Mouse (Mus musculus) heart, adult 2 months (tissue): ENCODE data around the gene Tmem214. TPM values are rescaled to one million over a fixed set of nuclear protein-coding genes. Genes with fewer than 3 reads are reported as not detected.

Experiments used
- DNase-seq, 2 experiments: peaks; one replicate each; pipeline ENCODE4 v3.0.0; 2021
- H3K27ac ChIP-seq: fragments of 200-600 bp; 2 replicates; pipeline ENCODE4 v1.8.1; 2022
- H3K27me3 ChIP-seq: fragments of 200-500 bp; 2 replicates; pipeline ENCODE4 v1.6.1; 2012; ENCODE audit warnings: mild to moderate bottlenecking, low read length, inconsistent platforms, mixed read lengths; ENCODE audit not compliant: control insufficient read depth, insufficient read depth
- H3K36me3 ChIP-seq: fragments of 200-500 bp; 2 replicates; pipeline ENCODE4 v1.6.1; 2012; ENCODE audit warnings: low read length, inconsistent platforms; ENCODE audit not compliant: control insufficient read depth, insufficient read depth
- H3K4me1 ChIP-seq: fragments of 200-500 bp; 2 replicates; pipeline ENCODE4 v1.6.1; 2011; ENCODE audit warnings: low read length; ENCODE audit not compliant: control insufficient read depth, insufficient read depth
- H3K4me3 ChIP-seq: fragments of 200-600 bp; 2 replicates; pipeline ENCODE4 v1.8.1; 2022
- H3K79me2 ChIP-seq: fragments of 200-500 bp; replicated peaks from 2 replicates; pipeline ENCODE4 v1.6.1; 2012; ENCODE audit warnings: mild to moderate bottlenecking, inconsistent platforms, low read length, moderate library complexity, mixed read lengths; ENCODE audit not compliant: control insufficient read depth, insufficient read depth
- H3K9ac ChIP-seq: fragments of 200-500 bp; 2 replicates; pipeline ENCODE4 v1.6.1; 2012; ENCODE audit warnings: low read depth, mild to moderate bottlenecking, control low read depth, inconsistent platforms, low read length, mixed read lengths
- CTCF ChIP-seq: fragments of 200-600 bp; IDR thresholded peaks from 2 replicates; pipeline ENCODE4 v1.8.1; 2022; ENCODE audit warnings: antibody characterized with exemption, mild to moderate bottlenecking, moderate library complexity
- EP300 ChIP-seq: fragments of 200-500 bp; IDR thresholded peaks from 2 replicates; pipeline ENCODE4 v1.6.1; 2011; ENCODE audit warnings: low read depth, low read length, control low read depth; ENCODE audit not compliant: insufficient read depth
- POLR2A ChIP-seq: fragments of 200-500 bp; IDR thresholded peaks from 2 replicates; pipeline ENCODE4 v1.6.1; 2011; ENCODE audit warnings: mild to moderate bottlenecking, low read depth, low read length, control low read depth; ENCODE audit not compliant: insufficient read depth
- WGBS: fragments of 180-500 bp; shearing (Covaris S2); methylation state at CpG from one replicate; pipeline ENCODE4 v1.1.7; 2018; 5-methylcytosine and 5-hydroxymethylcytosine counted together
- intact Hi-C: fragments of 180-260 bp; cut with DNase I; formaldehyde crosslinking; loops from one replicate; pipeline ENCODE4 v1.15.1; 2025
- polyA plus RNA-seq: library from polyadenylated mRNA; depleted of rRNA; stranded (reverse); fragments of >200 nt; gene quantifications from 2 replicates; pipeline ENCODE4 v1.2.3, GENCODE M21; 2012
- total RNA-seq, 2 experiments: library from RNA; stranded (reverse); gene quantifications; 2 replicates each; pipeline ENCODE4 v1.2.3; 2021

Tmem214 gene
- total and polyA plus RNA-seq, 3 experiments, result 34.7 to 55.7 (median 37.5) TPM

DNA sequence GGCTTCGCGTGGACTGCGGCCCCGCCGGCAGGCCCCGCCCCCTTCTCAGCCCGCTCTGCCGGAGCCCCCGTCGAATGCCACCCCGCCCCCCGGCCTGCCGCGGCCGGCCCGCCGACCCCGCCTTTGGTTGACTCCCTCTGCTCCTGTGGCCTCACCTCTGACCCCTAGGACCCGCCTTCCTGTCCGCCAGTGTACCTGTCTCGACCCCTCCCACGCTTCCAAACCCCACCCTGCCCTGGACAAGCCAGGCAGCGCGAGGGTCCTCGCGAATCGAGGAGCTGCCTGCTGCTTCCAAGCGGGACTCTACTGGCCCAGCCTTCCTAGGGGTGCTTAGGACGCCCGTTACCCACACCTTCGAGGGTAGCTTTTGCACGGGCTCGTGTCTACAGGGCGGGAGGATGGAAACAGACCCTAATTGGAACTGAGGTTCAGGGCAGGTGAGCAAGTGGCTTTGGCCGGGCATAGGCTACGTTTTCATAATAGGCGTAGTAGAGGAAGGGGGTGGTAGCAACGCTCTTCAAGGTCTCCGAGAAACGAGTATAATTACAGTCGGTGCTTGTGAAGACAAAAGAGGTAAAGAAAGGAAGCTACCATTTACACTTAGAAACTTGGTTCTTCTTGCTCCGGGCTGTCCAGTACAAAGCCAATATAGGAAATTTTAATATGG, 21.4 kb downstream of the Tmem214 start:
- H3K9ac ChIP-seq, result peak overlapping the region; percentile 61
- WGBS, result 2% methylated on average over 37 of the region's 42 CpGs
- no peak for DNase-seq
- H3K4me1 ChIP-seq, result no peaks in the 10 kb centered on the region
- no peaks in the 10 kb centered on the region for H3K79me2 ChIP-seq
- peak overlapping the region; percentile 86 for H3K27ac ChIP-seq
- intact Hi-C loops, result no loop called here
- H3K4me3 ChIP-seq, result peak overlapping the region; percentile 84
- TF ChIP-seq EP300 (no peak), POLR2A (no peak), CTCF (no peak)
- no peaks in the 10 kb centered on the region for H3K27me3 ChIP-seq
- H3K36me3 ChIP-seq, result no peaks in the 10 kb centered on the region

DNA sequence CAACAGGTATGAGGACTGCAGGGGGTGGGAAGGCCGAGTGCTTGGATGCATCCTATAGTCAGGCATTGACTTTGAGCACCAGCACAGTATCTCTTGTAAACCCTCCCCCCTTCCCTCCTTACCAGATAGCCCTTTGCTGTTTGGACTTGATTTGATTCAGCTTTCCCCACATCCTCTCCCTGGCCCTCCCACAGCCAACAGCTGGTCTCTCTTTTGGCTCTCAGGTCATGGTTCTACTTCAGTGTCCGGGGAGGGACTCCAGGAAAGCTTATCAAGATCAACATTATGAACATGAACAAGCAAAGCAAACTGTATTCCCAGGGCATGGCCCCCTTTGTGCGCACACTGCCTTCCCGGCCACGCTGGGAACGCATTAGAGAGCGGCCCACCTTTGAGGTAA, 22.6 kb downstream of the Tmem214 start:
- Histone ChIP-seq H3K9ac (no peak overlapping the region), H3K27me3 (no peaks in the 10 kb centered on the region), H3K27ac (no peak overlapping the region), H3K79me2 (no peaks in the 10 kb centered on the region), H3K36me3 (no peaks in the 10 kb centered on the region), H3K4me3 (no peak overlapping the region), H3K4me1 (no peaks in the 10 kb centered on the region)
- no peak for DNase-seq
- intact Hi-C loops, result loop anchor here (2.0 kb wide), 1 partner anchor 14 kb away; no protein-coding TSS in a partner anchor
- TF ChIP-seq CTCF (no peak), POLR2A (0 out of 2 replicates have a peak, but pooled peaks have one; percentile 26), EP300 (no peak)
- WGBS, result 73% methylated on average over 7 of the region's 7 CpGs

DNA sequence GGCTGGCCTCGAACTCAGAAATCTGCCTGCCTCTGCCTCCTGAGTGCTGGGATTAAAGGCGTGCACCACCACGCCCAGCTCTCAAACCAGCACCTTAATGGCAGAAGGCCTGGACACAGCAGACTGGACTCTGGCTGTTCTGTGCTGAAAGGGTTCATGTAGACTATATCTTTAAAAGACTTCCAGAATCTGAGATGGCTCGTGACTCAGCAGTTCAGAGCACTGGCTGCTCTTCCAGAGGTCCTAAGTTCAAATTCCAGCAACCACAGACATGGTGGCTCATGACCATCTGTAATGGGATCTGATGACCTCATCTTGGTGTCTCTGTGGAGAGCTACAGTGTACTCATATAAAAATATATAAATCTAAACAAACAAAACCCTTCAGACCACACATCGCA, 34.0 kb downstream of the Tmem214 start:
- Histone ChIP-seq H3K27ac (no peak overlapping the region), H3K36me3 (peaks cover 3% of the 10 kb centered on the region; the same call in 1 of the 2 replicates), H3K9ac (no peak overlapping the region), H3K4me1 (peaks cover 2% of the 10 kb centered on the region), H3K4me3 (no peak overlapping the region), H3K79me2 (no peaks in the 10 kb centered on the region), H3K27me3 (no peaks in the 10 kb centered on the region)
- intact Hi-C loops, result no loop called here
- TF ChIP-seq POLR2A (no peak), CTCF (no peak), EP300 (no peak)
- no peak for DNase-seq
- WGBS, result 88% methylated on average over 5 of the region's 5 CpGs

DNA sequence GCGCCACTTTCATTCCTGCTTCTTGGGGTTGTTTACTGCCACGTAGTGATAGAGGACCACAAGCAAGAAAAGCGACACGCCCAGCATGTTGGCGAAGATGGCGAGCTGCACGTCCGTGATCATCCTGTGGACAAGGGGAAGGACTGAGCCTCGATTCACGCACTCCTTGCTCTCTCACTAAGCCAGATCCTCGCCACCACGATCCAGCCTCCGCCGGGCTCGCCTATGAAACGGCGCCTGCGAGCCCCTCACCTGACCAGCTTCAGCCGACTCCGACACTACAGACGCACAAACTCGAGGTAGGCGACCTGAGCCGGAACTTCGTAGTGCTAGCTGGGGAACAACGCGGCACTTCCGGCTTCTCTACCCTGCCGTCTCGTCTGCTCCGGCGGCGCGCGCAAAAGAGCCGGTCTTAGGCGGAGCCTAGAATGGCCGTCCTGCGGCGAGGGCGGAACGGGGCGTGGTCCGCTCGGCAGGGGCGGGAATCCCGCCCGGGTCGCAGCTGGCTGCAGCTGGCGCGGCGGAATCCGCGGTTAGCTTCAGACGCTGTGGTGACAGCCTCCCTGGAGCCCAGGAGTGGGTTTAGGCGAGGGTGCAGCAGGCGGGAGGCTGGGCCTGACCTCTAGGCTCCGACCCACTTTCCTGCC, 39.7 kb downstream of the Tmem214 start, which contains the start of gene Ost4:
Ost4 (minus strand) TSS at position 376 of the 647 bp plus-strand sequence.
- no peaks in the 10 kb centered on the region for H3K27me3 ChIP-seq
- H3K4me3 ChIP-seq, result peak within 1 kb of the TSS; percentile 68
- H3K4me1 ChIP-seq, result peaks cover 15% of the 10 kb centered on the region
- H3K9ac ChIP-seq, result peak within 1 kb of the TSS; percentile 88
- DNase-seq, result peak; percentile 99
- intact Hi-C loops, result loop anchor here (1.0 to 2.0 kb wide), 2 partner anchors 20 to 39 kb away; partner anchors contain the start of gene Tmem214
- under 1% methylated on average over 58 of the region's 58 CpGs for WGBS
- H3K27ac ChIP-seq, result peak within 1 kb of the TSS; percentile 96
- TF ChIP-seq POLR2A, result peak; percentile 89
- peak; percentile 79 for TF ChIP-seq EP300
- no peak for TF ChIP-seq CTCF
- no peaks in the 10 kb centered on the region for H3K79me2 ChIP-seq
- H3K36me3 ChIP-seq, result peaks cover 3% of the 10 kb centered on the region; the same call in 1 of the 2 replicates

DNA sequence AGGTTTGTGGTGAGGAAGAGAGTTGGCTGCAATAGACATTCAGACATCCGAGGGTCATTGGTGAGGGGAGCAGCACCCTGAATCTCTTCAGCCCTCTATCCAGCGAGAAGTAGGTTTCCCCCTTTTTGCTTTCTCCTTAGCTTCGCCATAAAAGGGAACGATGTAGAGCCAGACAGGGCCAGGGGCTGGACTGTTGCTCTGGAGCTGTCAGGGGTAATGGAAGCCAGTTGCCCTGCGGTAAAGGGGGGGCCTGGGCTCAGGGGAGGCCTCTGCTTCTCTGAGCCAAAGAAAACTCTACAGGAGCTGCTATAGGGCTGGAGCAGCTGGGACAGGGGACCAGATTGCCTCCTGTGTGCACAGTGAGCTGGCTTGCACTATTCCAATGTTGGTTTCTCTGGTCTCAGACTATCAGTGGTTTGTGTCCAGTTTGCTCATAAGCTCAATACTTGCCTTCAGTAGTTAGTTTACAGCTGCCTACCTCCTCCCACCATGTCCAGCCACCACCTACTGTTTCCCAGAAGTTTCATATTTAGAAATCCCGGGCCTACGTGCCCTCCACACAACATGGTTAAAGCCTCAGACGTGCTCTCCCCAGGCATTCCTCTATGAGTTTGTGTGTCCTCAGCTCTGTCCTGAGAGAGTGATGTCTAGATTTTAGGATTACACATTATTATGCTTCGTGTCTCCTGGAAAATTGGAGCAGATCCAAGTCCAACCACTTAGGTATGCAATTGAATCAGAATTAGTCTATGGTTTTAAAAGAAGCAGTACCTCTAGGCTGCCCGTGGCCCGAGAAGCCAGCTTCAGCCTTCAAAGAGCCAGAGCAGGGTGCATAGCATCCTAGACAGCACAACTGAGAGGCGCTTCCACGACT, 40.9 kb downstream of the Tmem214 start:
- peak overlapping the region; percentile 96 for H3K27ac ChIP-seq
- TF ChIP-seq POLR2A (no peak), CTCF (no peak), EP300 (no peak)
- peak; percentile 73 to 80 for DNase-seq
- no peaks in the 10 kb centered on the region for H3K79me2 ChIP-seq
- H3K4me1 ChIP-seq, result peaks cover 17% of the 10 kb centered on the region
- WGBS, result 26% methylated on average over 13 of the region's 13 CpGs
- no peak overlapping the region; the same call in 1 of the 2 replicates for H3K4me3 ChIP-seq
- intact Hi-C loops, result no loop called here
- H3K27me3 ChIP-seq, result no peaks in the 10 kb centered on the region
- peak overlapping the region; percentile 85; the same call in 1 of the 2 replicates for H3K9ac ChIP-seq
- peaks cover 3% of the 10 kb centered on the region; the same call in 1 of the 2 replicates for H3K36me3 ChIP-seq
